Mouse (Mus musculus): ENCODE measurements around the gene Slain1. TPM values are rescaled to one million over a fixed set of nuclear protein-coding genes. Genes with fewer than 3 reads are reported as not detected.

Slain1 gene
- polyA plus RNA-seq (2016; fragmentation: Nextera tagmentation; extraction: Ambion mirVana), result 0.47 and 0.82 TPM in 2 replicates

DNA sequence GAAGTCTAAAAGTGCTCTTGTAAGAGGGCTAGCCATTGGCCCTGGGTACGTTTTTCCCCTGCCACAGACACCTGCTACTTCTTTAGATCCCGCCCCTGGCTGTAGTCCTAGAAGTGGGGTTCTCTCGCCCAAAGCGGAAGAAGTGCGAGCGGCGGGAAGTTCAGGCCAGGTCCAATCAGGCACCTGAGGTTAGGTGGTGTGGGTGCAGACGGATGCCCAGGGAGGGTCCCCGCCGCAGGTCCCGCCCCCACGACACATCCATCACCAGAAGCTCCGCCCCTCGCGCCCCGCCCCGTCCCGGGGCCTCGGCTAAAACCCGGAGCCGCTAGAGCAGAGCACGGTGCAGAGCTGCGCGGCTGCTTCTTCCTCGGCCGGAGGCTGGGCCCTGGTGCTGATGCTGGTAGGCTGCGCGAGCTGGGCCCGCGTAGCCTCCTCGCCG, at the start of gene Slain1:
Gene Slain1, plus strand, starts transcription at position 333 of the 439 bp plus-strand sequence.
- H3K36me3 ChIP-seq, result no peaks in the 10 kb centered on the region
- peak; percentile 89 for ATAC-seq
- H3K9me3 ChIP-seq (replicated peaks), result no peaks in the 10 kb centered on the region
- H3K4me2 ChIP-seq, result peak within 1 kb of the TSS; percentile 97
- peaks cover 42% of the 10 kb centered on the region for H3K27me3 ChIP-seq (replicated peaks)
- no peak within 1 kb of the TSS for H3K27ac ChIP-seq
- peak within 1 kb of the TSS; percentile 53 for H3K9ac ChIP-seq
- WGBS (ENCODE audit: insufficient replicate concordance), result 2% methylated on average over 32 of the region's 32 CpGs
- H3K4me3 ChIP-seq, result peak within 1 kb of the TSS; percentile 67
- H3K4me1 ChIP-seq, result peaks cover 15% of the 10 kb centered on the region; the same call in 1 of the 2 replicates

DNA sequence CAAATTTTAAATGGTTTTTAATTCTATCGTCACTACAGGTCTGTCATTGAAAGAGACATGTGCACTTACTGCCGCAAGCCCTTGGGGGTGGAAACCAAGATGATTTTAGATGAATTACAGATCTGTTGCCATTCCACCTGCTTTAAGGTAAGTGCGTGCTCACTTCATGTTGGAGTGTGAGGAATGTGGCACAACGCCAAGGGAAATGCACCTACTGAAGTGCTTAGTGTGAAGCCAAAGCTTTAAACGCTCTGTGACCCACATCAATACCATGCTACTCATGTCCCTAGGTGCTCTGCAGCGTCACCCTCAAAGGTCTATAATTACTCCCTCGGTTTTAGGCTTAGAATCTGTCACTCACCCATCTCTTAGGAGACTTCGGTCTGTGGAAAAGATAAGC, 42.0 kb upstream of the Slain1 start:
- ATAC-seq, result no peak
- H3K9me3 ChIP-seq (replicated peaks), result no peaks in the 10 kb centered on the region

DNA sequence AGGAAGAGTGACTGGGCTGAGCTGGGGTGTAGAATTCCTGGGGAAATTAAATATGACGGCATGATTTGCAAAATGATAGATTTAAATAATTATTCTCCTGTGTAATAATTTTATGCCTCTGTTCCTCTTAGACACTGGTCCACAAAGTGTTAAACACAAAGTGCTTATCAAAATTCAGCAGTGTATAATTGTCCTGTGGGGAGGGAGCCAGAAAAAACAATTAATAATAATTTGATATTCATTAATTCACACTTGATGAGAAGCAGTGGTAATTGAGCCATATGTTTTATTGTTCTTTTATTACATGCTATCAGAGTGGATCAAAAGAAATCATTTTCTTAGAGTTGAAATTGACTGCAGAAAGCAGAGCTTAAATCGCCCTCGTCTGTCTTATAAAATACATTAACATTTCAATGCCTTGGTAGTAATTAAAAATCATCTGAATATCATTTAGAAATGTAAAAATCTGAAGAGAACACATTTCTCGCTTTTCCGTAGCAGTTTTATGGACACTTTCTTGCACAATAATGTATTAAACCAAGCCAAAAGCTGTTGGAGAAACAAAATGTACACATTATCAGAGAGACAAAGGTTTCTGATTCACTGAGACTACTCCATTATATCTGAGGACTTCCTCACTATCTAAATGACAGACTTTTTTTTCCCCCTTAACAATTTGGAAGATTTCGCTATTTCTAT, 36.3 kb upstream of the Slain1 start:
- Histone ChIP-seq H3K27me3 (replicated peaks) (no peaks in the 10 kb centered on the region), H3K36me3 (no peaks in the 10 kb centered on the region), H3K9me3 (replicated peaks) (no peaks in the 10 kb centered on the region), H3K4me3 (no peak overlapping the region), H3K27ac (no peak overlapping the region), H3K4me1 (no peaks in the 10 kb centered on the region), H3K4me2 (no peak overlapping the region), H3K9ac (no peak overlapping the region)
- 69% methylated on average over 6 of the region's 6 CpGs for WGBS (ENCODE audit: insufficient replicate concordance)
- no peak for ATAC-seq

More for the DNA sequence above, 42.0 kb upstream of the Slain1 start:
- WGBS (ENCODE audit: insufficient replicate concordance), result 70% methylated on average over 8 of the region's 8 CpGs
- Histone ChIP-seq H3K9ac (no peak overlapping the region), H3K27ac (no peak overlapping the region), H3K27me3 (replicated peaks) (no peaks in the 10 kb centered on the region), H3K36me3 (no peaks in the 10 kb centered on the region), H3K4me2 (no peak overlapping the region), H3K4me3 (no peak overlapping the region), H3K4me1 (no peaks in the 10 kb centered on the region)

DNA sequence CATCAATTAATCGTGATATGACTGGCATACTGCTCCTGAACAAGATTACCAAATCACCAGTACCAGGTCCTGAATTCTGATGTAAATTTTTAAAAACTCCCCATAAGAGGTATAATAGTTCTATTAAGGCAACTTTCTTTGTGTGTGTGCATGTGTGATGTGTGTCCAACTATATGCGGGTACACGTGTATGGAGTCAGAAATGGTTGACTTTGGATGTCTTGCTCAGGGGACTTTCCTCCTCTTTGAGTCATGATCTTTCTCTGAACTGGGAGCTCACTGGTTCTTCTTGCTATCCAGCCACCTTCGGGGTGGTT, 35.8 kb upstream of the Slain1 start:
- no peak for ATAC-seq

DNA sequence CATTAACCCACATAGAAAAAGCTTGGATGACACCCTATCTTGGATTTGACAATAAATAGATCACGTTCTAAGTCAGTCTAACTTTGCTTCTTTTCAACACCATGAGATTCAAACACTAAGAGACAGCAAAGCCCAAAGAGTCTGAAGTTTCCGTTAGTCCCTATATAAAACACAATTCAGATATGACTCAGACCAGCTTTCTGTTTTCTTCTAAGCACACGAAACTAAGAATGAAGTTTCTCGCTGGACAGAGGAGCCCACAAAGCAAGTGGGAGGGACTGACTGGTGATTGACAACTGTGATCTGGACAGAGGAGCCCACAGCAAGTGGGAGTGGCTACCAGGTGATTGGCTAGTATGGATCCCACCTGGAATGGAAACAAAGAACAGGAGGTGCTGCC, 30.3 kb upstream of the Slain1 start:
- no peak for ATAC-seq
- Histone ChIP-seq H3K27ac (no peak overlapping the region), H3K4me1 (no peaks in the 10 kb centered on the region), H3K27me3 (replicated peaks) (no peaks in the 10 kb centered on the region), H3K36me3 (no peaks in the 10 kb centered on the region), H3K4me3 (no peak overlapping the region), H3K4me2 (no peak overlapping the region), H3K9me3 (replicated peaks) (no peaks in the 10 kb centered on the region), H3K9ac (no peak overlapping the region)
- WGBS (ENCODE audit: insufficient replicate concordance), result 69% methylated on average over 4 of the region's 4 CpGs

More for the DNA sequence above, 35.8 kb upstream of the Slain1 start:
- Histone ChIP-seq H3K4me1 (no peaks in the 10 kb centered on the region), H3K27ac (no peak overlapping the region), H3K27me3 (replicated peaks) (no peaks in the 10 kb centered on the region), H3K4me2 (no peak overlapping the region), H3K4me3 (no peak overlapping the region), H3K9me3 (replicated peaks) (no peaks in the 10 kb centered on the region), H3K36me3 (no peaks in the 10 kb centered on the region), H3K9ac (no peak overlapping the region)
- 75% methylated on average over 4 of the region's 4 CpGs for WGBS (ENCODE audit: insufficient replicate concordance)

DNA sequence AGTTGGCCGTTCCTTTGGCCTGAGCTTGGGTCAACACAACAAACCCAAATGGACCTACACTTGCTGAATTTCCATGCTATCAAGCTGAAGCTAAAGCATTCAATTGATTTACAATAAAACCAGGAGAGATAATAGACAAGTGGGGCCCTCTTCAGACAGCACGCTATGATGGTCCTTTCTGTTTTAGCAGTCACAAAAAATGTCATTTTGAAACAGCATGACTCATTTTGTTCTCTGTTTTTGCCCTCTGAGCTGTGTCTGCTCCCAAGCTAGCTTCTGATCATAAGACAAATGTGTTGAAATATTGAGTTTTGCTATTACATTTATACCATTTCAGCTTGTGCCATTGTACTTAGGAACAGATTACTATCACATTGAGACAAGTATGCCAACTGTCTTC, 28.8 kb upstream of the Slain1 start:
- Histone ChIP-seq H3K4me3 (no peak overlapping the region), H3K27me3 (replicated peaks) (no peaks in the 10 kb centered on the region), H3K36me3 (no peaks in the 10 kb centered on the region), H3K4me2 (no peak overlapping the region), H3K4me1 (no peaks in the 10 kb centered on the region), H3K9me3 (replicated peaks) (no peaks in the 10 kb centered on the region), H3K27ac (no peak overlapping the region), H3K9ac (no peak overlapping the region)
- 72% methylated on average over 2 of the region's 2 CpGs for WGBS (ENCODE audit: insufficient replicate concordance)
- no peak for ATAC-seq

DNA sequence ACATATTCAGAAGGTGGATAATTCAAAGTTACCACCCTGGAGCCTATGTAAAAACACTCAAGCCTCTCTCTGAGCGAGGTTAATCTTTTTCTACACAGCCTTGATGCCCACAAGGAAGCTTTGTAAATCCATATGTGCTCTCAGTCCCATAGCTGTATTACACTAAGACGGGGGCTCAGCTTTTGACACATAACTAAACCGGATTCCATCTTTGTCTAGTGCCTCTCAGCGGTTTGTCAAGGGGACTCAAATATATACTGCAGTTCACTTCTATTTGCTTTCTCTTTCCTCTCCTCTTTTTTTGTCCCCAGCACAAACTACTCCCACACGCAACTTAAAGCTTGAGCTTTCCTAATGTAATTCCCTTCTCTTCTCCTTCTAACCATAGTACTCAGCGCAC, 23.9 kb upstream of the Slain1 start:
- no peak for ATAC-seq
- Histone ChIP-seq H3K4me1 (no peaks in the 10 kb centered on the region), H3K9me3 (replicated peaks) (no peaks in the 10 kb centered on the region), H3K9ac (no peak overlapping the region), H3K27ac (no peak overlapping the region), H3K27me3 (replicated peaks) (no peaks in the 10 kb centered on the region), H3K4me2 (no peak overlapping the region), H3K4me3 (no peak overlapping the region), H3K36me3 (no peaks in the 10 kb centered on the region)
- WGBS (ENCODE audit: insufficient replicate concordance), result 69% methylated on average over 6 of the region's 6 CpGs

DNA sequence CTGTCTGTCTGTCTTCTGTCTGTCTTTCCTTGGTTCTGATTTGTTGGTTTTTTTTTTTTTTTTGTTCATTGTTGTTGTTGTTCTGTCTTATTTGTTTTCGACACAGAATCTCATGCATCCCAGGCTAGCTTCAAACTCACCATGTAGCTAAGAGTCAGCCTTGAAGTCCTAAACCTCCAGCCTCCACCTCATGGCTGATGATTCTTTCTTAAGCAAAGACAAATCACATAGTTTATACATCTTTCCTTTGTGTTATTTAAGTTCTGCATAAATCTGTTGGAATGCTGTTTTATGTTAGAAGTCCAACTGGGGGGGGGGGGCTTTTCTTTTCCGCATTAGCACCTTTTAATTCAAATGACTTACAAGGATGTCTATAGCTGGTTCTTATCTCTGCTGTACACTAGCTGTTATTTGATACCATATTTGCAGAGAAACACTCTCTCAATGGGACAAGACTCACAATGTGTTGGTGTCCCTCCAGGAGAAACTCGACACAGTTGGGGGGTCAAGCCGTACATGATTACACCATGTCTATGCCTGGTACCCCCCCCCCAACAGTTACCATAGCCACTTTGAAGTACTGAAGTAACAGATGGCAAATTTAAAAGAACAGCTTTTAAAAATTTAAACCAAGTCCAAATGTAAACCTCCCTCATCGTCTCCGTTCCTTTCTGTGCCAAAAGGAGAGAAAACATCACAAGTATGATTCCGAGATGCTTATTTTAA, 20.2 kb upstream of the Slain1 start:
- H3K9ac ChIP-seq, result no peak overlapping the region
- H3K9me3 ChIP-seq (replicated peaks), result peaks cover 3% of the 10 kb centered on the region; the same call in 1 of the 2 replicates
- no peaks in the 10 kb centered on the region for H3K36me3 ChIP-seq
- no peak overlapping the region for H3K4me2 ChIP-seq
- H3K27me3 ChIP-seq (replicated peaks), result no peaks in the 10 kb centered on the region
- H3K4me3 ChIP-seq, result no peak overlapping the region
- ATAC-seq, result no peak
- WGBS (ENCODE audit: insufficient replicate concordance), result 74% methylated on average over 7 of the region's 7 CpGs
- no peak overlapping the region for H3K27ac ChIP-seq
- H3K4me1 ChIP-seq, result no peaks in the 10 kb centered on the region

DNA sequence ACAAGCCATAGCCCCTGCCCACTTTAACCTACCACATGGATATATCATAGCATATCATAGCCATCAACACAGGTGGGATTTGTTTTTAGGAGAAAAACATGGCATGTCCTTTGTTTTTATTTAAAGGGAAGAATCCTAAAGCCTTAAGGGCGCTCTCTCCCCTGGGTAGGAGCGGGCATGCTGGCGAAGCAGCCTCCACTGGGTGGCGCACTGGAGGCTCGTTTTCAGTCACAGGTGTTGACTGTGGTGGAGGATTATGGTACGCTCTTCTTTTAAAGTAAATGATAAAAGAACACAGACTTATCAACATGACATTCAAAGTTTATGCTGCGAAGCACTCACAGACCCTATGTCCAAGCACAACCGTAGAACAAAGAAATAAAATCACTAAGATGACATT, 19.5 kb upstream of the Slain1 start:
- no peaks in the 10 kb centered on the region for H3K36me3 ChIP-seq
- H3K27me3 ChIP-seq (replicated peaks), result no peaks in the 10 kb centered on the region
- H3K4me3 ChIP-seq, result no peak overlapping the region
- no peak overlapping the region for H3K9ac ChIP-seq
- H3K4me2 ChIP-seq, result no peak overlapping the region
- ATAC-seq, result no peak
- H3K9me3 ChIP-seq (replicated peaks), result peaks cover 6% of the 10 kb centered on the region; the same call in 1 of the 2 replicates
- no peaks in the 10 kb centered on the region for H3K4me1 ChIP-seq
- WGBS (ENCODE audit: insufficient replicate concordance), result 75% methylated on average over 8 of the region's 8 CpGs
- no peak overlapping the region for H3K27ac ChIP-seq

DNA sequence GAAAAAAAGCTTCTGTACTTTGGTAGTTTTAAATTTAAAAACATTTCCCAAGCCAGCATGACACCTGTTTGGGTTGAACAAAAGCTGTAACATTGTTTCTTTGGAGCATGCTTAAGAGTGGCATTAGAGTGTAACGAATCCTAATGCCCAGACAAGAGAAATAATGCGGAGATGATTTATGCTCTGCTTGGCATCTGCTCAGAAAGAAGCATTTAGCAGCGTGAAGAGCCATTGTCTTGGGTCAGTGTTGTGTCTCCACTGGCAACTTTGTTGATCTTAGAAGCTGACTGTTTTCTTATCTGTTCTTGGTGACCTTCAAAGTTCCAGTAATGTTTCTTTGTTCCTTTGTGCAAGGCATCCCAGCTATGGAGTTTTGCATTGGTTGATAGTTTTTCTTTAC, 6.1 kb upstream of the Slain1 start:
- Histone ChIP-seq H3K9ac (no peak overlapping the region), H3K4me3 (no peak overlapping the region), H3K36me3 (no peaks in the 10 kb centered on the region), H3K27me3 (replicated peaks) (peaks cover 6% of the 10 kb centered on the region), H3K9me3 (replicated peaks) (no peaks in the 10 kb centered on the region), H3K27ac (no peak overlapping the region), H3K4me1 (no peaks in the 10 kb centered on the region), H3K4me2 (no peak overlapping the region)
- 63% methylated on average over 3 of the region's 3 CpGs for WGBS (ENCODE audit: insufficient replicate concordance)
- no peak for ATAC-seq

DNA sequence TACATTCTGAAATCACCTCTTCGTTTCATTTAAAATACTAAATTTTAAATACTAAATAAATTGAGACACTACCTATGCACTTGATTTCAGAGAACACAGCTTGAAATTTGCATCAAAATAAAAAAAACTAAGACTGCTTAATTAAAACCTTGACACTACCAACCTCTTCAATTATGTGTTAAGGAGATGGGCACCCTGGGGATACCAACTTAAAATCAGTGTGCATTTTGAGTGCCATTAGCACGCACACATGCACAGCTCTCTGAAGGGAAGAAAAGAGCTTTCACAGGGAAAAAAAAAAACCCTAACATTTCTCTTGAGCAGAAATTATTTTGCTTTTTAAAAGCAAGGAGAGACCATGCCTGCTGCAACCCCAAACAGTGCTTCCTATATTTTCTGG, 2.0 kb upstream of the Slain1 start:
- Histone ChIP-seq H3K27me3 (replicated peaks) (peaks cover 42% of the 10 kb centered on the region), H3K4me2 (no peak overlapping the region), H3K9ac (no peak overlapping the region), H3K36me3 (no peaks in the 10 kb centered on the region), H3K4me3 (no peak overlapping the region), H3K9me3 (replicated peaks) (no peaks in the 10 kb centered on the region), H3K4me1 (peaks cover 15% of the 10 kb centered on the region; the same call in 1 of the 2 replicates), H3K27ac (no peak overlapping the region)
- 68% methylated on average over 2 of the region's 2 CpGs for WGBS (ENCODE audit: insufficient replicate concordance)
- ATAC-seq, result no peak

DNA sequence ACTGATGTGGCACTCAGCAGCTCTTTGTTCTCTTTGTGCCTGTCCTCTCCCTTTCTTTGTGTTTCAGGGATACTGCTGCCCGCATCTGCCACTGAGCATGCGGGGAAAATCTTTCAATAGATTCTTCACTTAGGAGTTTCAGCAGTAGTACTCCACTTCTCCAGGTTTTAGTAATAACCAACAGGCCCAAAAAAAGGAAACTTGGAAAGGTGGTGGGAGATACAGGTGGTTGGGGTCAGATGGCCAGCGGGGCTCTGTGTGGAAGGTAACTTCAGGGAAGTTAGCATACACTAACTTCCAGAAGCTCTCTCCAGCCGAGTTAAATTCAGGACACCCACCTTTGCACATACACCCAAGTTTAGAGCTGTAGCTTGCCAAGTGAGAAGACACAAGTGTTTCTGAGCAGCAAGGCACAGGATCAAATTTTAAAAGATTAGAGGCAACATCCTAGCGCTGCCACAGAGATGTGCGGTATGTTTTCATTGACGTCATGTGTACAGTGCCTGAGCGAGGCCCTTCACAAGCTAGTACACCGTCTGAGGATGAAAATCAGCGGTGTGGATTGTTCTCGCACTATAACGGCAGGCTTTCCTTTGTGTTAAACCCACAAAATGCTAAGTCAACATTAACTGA, 1.3 kb upstream of the Slain1 start:
- Histone ChIP-seq H3K4me1 (peaks cover 15% of the 10 kb centered on the region; the same call in 1 of the 2 replicates), H3K9ac (no peak overlapping the region), H3K36me3 (no peaks in the 10 kb centered on the region), H3K9me3 (replicated peaks) (no peaks in the 10 kb centered on the region), H3K27me3 (replicated peaks) (peaks cover 42% of the 10 kb centered on the region), H3K4me3 (no peak overlapping the region), H3K4me2 (no peak overlapping the region), H3K27ac (no peak overlapping the region)
- ATAC-seq, result no peak
- WGBS (ENCODE audit: insufficient replicate concordance), result 47% methylated on average over 12 of the region's 12 CpGs

Data from liver, embryonic 12.5 days (tissue).